Mouse (Mus musculus) adrenal gland, postnatal 25 days (tissue): Measurements from ENCODE around the gene Cox10. TPM values are rescaled to one million over a fixed set of nuclear protein-coding genes. Genes with fewer than 3 reads are reported as not detected.

Source experiments
- total RNA-seq: library from RNA; stranded (reverse); gene quantifications from 2 replicates; pipeline ENCODE4 v1.2.3, GENCODE M21; 2021

Cox10 gene
- total RNA-seq, 1 experiment from 2014 or later, result 20.8 TPM

Other genes starting within 250 kb of the Cox10 start
- gene Hs3st3b1, start 157.2 kb downstream of the Cox10 start, total RNA-seq, result 2.1 TPM in 2 replicates